Mouse (Mus musculus) gastrocnemius, postnatal 36 days (tissue): ENCODE results near the gene Prkag3. TPM values are rescaled to one million over a fixed set of nuclear protein-coding genes. Genes with fewer than 3 reads are reported as not detected.
A peak's percentile ranks its signal among the peaks of the same experiment; 100 is the strongest.

Experiments
- DNase-seq, 2 experiments: peaks; one replicate each; pipeline ENCODE4 v3.0.0; 2022
- intact Hi-C: fragments of 180-260 bp; cut with DNase I; formaldehyde crosslinking; loops from one replicate; pipeline ENCODE4 v1.15.1; 2025
- total RNA-seq, 2 experiments: library from RNA; stranded (reverse); gene quantifications; 2 replicates each; pipeline ENCODE4 v1.2.3; 2021

The Prkag3 gene
- total RNA-seq, 2 experiments from 2014 or later, result 63.9 to 90.3 TPM

GRCm38 (mm10) chr1:74715468-74715867 is 33.6 kb downstream of the Prkag3 start:
- DNase-seq, result no peak
- intact Hi-C loops, result no loop called here

GRCm38 (mm10) chr1:74714967-74715366 is 34.1 kb downstream of the Prkag3 start:
- no peak for DNase-seq
- intact Hi-C loops, result loop anchor here (5.0 kb wide), 1 partner anchor 42 kb away; no protein-coding TSS in a partner anchor

GRCm38 (mm10) chr1:74713859-74714730 is 34.9 kb downstream of the Prkag3 start:
- DNase-seq, result no peak
- intact Hi-C loops, result loop anchor here (5.0 kb wide), 1 partner anchor 43 kb away; no protein-coding TSS in a partner anchor

- intact Hi-C loops, result loop anchor here (5.0 kb wide), 1 partner anchor 44 kb away; no protein-coding TSS in a partner anchor
- peak; percentile 76 to 80 for DNase-seq
Observed at GRCm38 (mm10) chr1:74713099-74713858, 35.7 kb downstream of the Prkag3 start, which contains the start of gene Cyp27a1. TSS of gene Cyp27a1 (plus strand) at chr1:74713574.

- intact Hi-C loops, result loop anchor here (5.0 kb wide), 1 partner anchor 45 kb away; no protein-coding TSS in a partner anchor
Observed at GRCm38 (mm10) chr1:74712461-74713098, 36.4 kb downstream of the Prkag3 start.

GRCm38 (mm10) chr1:74712046-74712445 is 37.0 kb downstream of the Prkag3 start:
- DNase-seq, result no peak
- intact Hi-C loops, result loop anchor here (5.0 kb wide), 1 partner anchor 45 kb away; no protein-coding TSS in a partner anchor

More at GRCm38 (mm10) chr1:74712461-74713098, 36.4 kb downstream of the Prkag3 start:
- no peak for DNase-seq

GRCm38 (mm10) chr1:74709566-74709965 is 39.5 kb downstream of the Prkag3 start:
- intact Hi-C loops, result no loop called here
- DNase-seq, result no peak

GRCm38 (mm10) chr1:74705016-74705415 is 44.0 kb downstream of the Prkag3 start:
- intact Hi-C loops, result no loop called here
- DNase-seq, result no peak

- no peak for DNase-seq
- intact Hi-C loops, result no loop called here
Observed at GRCm38 (mm10) chr1:74704156-74704555, 44.9 kb downstream of the Prkag3 start.

- DNase-seq, result no peak
Observed at GRCm38 (mm10) chr1:74702142-74702553, 46.9 kb downstream of the Prkag3 start.

GRCm38 (mm10) chr1:74698791-74699190 is 50.2 kb downstream of the Prkag3 start:
- intact Hi-C loops, result no loop called here
- DNase-seq, result no peak

More at GRCm38 (mm10) chr1:74702142-74702553, 46.9 kb downstream of the Prkag3 start:
- intact Hi-C loops, result no loop called here

GRCm38 (mm10) chr1:74698353-74698752 is 50.7 kb downstream of the Prkag3 start:
- no peak for DNase-seq
- intact Hi-C loops, result no loop called here

- intact Hi-C loops, result no loop called here
- no peak for DNase-seq
Observed at GRCm38 (mm10) chr1:74697416-74697815, 51.6 kb downstream of the Prkag3 start.

- no peak for DNase-seq
- intact Hi-C loops, result no loop called here
Observed at GRCm38 (mm10) chr1:74695836-74696235, 53.2 kb downstream of the Prkag3 start.

- no peak for DNase-seq
- intact Hi-C loops, result no loop called here
Observed at GRCm38 (mm10) chr1:74693891-74694583, 55.0 kb downstream of the Prkag3 start.

Other genes starting within 250 kb of the Prkag3 start
- gene Cnot9, start 243.2 kb downstream of the Prkag3 start, total RNA-seq, result 10 to 100 TPM; 11.1 to 11.6 TPM
- gene Plcd4, start 206.3 kb downstream of the Prkag3 start, total RNA-seq, result 10 to 100 TPM; 52.2 to 73.6 TPM
- gene Usp37, start 204.9 kb downstream of the Prkag3 start, total RNA-seq, result 1 to 10 TPM; 7.8 to 8.8 TPM
- gene Zfp142, start 161.0 kb downstream of the Prkag3 start, total RNA-seq, result 1 to 10 TPM; 7.1 to 7.2 TPM
- gene Bcs1l, start 160.9 kb downstream of the Prkag3 start, total RNA-seq, result 10 to 100 TPM; 17.9 to 19.6 TPM
- 10 to 100 TPM; 15.1 to 17.5 TPM for gene Rnf25, start 147.8 kb downstream of the Prkag3 start, total RNA-seq
- under 1 TPM; 0.38 to 0.39 TPM for gene Stk36, start 147.8 kb downstream of the Prkag3 start, total RNA-seq
- gene Ttll4, start 87.5 kb downstream of the Prkag3 start, total RNA-seq, result 10 to 100 TPM; 11.3 to 14.3 TPM
- gene Cyp27a1, start 35.6 kb downstream of the Prkag3 start, total RNA-seq, result 10 to 100 TPM; 41.0 to 44.1 TPM
- under 1 TPM; 0.20 to 0.32 TPM for gene Wnt6, start 22.7 kb upstream of the Prkag3 start, total RNA-seq
- not detected for gene Wnt10a, start 42.3 kb upstream of the Prkag3 start, total RNA-seq
- gene Cdk5r2, start 105.7 kb upstream of the Prkag3 start, total RNA-seq, result not detected
- gene Fev, start 136.2 kb upstream of the Prkag3 start, total RNA-seq, result not detected
- not detected for gene Cryba2, start 143.9 kb upstream of the Prkag3 start, total RNA-seq
- not detected for gene Cfap65, start 186.4 kb upstream of the Prkag3 start, total RNA-seq
- gene Ihh, start 202.5 kb upstream of the Prkag3 start, total RNA-seq, result under 1 TPM; 0.12 to 0.20 TPM